Mouse (Mus musculus) left cerebral cortex, postnatal 10 days (tissue): Measurements from ENCODE around the gene Maged1. TPM values are rescaled to one million over a fixed set of nuclear protein-coding genes. Genes with fewer than 3 reads are reported as not detected.
"Not testable (repeated sequence)": the region's sequence is repeated elsewhere in the genome, so short reads cannot be mapped to it uniquely, and the experiment has no call there.

Source experiments
- DNase-seq, 2 experiments: peaks; one replicate each; pipeline ENCODE4 v3.0.0; 2021 to 2022; ENCODE audit warnings: low spot score in 2 of 2, mixed read lengths in 1 of 2; ENCODE audit errors: extremely low spot score in 1 of 2
- intact Hi-C: fragments of 180-260 bp; cut with DNase I; formaldehyde crosslinking; loops from one replicate; pipeline ENCODE4 v1.15.1; 2025
- total RNA-seq, 2 experiments: library from RNA; stranded (reverse); gene quantifications; 2 replicates each; pipeline ENCODE4 v1.2.3; 2021

The Maged1 gene
- 100 to 1,000 TPM; 509 to 516 TPM for total RNA-seq

DNA sequence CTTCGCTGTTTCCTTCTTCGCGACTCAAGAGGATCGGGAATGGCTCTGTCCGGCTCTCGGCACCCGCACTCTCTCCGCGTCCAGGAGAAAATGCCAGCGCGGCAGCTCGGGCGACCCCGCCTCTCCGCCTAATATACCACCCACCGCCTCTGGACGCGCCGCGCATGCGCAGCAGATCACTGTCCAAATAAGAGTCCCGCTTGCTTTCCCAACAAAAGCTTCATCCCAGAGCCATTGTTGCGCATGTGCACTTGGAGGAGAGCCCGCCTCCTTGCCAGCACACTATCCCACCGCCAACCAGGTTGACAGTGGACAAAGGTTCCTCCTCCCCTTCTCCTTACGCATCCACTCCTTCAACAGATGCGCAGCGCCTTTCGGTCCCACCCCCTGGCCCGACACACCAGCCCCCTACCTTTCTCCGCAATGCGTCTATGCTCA lies at the start of gene Maged1:
Gene Maged1, minus strand, starts transcription at position 226 of the 438 bp plus-strand sequence.
- peak; percentile 91 to 93 for DNase-seq
- intact Hi-C loops: loop anchor here (5.0 to 10.0 kb wide), 2 partner anchors 83 to 105 kb away; no protein-coding TSS in a partner anchor

DNA sequence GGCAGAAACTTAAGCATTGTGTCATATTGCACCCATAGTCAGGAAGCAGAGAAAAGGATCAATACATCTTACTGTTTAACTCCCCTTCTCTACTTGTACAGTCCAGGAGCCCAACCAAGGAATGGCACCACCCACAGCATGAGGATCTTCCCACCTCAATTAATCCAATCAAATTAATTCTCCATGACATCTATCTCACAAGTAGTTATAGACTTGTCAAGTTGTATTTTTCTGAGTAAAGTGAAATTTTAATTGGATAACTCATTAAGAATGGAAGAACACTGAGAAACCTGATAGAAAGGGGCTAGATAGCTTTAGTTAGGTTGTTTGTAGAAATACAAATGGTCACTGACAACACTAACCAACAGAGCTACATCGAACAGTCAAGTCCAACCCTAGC lies 38.3 kb upstream of the Maged1 start:
- no peak for DNase-seq
- intact Hi-C loops: no loop called here

DNA sequence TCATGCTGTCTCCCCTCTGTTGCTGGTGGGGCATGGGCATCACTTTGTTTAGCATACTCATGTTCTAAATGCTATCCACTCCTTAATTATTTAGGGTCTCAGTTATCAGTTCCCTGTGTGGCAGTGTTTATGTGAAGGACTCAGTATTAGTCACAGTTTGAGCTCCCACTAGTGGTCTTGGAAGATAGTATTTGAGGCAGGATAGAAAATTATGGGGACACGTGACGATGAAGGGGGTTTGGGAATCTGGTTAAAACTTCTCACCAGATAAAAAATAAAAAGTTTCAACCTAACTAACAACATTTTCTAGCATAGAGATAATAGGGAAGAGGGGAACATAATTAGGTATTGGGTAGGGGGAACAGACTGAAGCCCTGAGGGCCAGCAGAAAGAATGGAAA lies 22.8 kb upstream of the Maged1 start:
- intact Hi-C loops: no loop called here
- no peak for DNase-seq

DNA sequence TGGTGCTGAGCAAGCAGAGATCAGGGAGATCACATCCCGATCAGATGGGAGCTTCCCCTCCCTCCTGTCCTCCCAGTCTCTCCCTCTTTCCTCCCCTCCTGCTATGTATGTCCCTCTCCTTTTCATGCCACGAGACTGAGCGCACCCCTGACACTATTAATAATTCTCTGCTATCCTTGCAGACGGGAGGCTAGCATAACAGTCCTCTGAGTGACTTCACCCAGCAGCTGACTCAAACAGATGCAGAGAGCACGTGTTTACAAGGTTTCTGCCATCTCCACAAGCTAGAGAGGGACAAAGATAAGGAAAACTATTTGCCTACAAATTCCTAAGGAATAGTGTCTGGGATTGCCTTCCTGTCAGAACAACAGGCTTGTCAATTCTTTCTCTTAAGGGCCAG lies 20.4 kb upstream of the Maged1 start:
- intact Hi-C loops: no loop called here

DNA sequence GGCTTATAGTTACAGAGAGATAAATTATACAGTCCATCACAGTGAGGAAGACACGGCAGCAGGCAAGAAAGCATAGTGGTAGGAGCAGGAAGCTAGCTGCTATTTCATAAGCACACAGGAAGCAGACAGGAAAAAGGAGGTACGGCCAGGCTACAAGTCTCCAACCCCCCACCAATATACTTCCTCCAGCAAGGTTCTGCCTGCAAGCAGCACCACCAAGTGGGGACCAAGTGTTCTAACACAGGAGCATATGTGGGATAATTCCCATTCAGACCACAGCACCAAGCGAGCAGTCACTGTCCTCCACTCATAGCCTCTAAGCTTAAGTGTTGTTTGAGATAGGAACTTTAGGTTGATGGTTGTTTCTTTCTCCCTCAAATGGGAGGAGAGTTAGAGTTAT lies 6.3 kb upstream of the Maged1 start:
- intact Hi-C loops: loop anchor here (10.0 kb wide), 1 partner anchor 77 kb away; no protein-coding TSS in a partner anchor
- DNase-seq: no peak

More for the DNA sequence above, 20.4 kb upstream of the Maged1 start:
- DNase-seq: no peak

DNA sequence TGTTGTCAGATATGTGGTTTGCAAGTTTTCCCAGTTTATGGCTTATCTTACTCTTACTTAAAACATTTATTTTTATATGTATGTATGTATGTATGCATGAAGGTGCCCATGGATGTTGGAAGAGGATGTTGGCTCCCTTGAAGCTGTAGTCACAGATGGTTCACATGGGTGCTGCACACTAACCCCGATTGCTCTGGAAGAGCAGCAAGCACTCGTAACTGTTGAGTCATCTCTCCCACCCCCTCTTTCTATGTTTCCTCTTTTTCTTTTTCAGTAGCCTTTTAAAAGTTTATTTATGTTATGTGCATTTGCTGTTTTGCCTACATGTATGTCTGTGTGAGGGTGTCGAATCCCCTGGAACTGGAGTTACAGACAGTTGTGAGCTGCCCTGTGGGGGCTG lies 4.0 kb upstream of the Maged1 start:
- intact Hi-C loops: loop anchor here (10.0 kb wide), 1 partner anchor 79 kb away; no protein-coding TSS in a partner anchor

DNA sequence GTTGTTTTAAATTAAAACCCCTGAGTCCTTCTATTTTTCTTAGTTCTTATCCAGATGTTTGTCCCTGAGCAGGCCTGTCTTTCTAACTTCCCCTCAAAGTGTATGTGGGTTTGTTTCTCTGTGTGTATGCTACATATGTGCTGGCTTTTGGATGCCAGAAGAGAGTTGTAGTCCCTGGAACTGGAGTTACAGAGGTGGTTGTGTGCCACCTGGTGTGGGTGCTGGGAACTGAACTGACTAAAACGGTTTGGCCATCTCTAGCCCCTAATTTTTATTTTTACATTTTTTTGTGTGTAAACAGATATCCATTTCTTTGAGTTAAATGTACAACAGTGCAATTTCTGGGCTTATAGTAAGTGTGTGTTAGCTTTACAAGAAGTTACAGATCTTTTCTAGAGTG lies 3.0 kb upstream of the Maged1 start:
- DNase-seq: no peak
- intact Hi-C loops: loop anchor here (5.0 to 10.0 kb wide), 2 partner anchors 80 to 108 kb away; no protein-coding TSS in a partner anchor

More for the DNA sequence above, 4.0 kb upstream of the Maged1 start:
- no peak for DNase-seq

DNA sequence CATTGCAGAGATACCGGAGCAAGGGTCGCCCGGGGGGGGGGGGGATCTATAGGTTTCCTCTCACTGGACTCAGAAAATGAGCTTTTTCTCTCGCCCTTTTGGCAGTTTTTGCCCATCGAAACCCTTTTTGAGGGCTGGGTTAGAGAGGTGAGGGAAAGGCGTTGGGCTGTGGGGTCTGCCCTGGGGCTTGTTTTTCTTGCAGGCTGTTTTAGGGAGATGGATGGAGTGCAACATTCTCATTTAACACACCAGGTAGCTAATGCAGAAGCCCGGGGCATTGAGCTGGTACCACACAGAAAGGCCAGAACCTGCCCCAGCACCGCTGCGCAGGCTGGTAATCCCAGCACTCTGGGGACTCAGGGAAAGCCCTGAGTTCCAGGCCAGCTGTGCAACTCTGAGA lies 593 bp upstream of the Maged1 start:
- no peak for DNase-seq
- intact Hi-C loops: loop anchor here (5.0 to 10.0 kb wide), 2 partner anchors 82 to 105 kb away; no protein-coding TSS in a partner anchor

DNA sequence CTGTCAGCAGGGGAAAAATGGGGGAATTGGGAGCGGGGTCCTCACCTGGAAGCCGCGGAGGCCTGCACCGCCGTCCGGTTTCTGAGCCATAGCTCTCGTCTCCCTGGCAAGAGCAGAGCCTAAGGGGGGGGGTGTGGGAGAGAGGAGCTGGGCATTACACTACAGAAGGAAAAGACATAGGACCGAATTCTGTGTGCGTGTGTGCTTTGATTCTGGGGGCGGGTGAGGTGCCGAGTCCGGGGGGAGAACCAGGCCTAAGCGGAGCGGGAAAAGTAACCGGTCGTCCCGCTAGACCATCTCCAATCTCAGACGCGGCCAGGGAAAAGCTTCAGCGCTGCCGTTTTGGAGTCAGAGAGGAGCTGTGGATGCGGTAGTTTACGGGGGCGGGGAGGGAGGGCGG lies 737 bp downstream of the Maged1 start:
- DNase-seq: no peak
- intact Hi-C loops: loop anchor here (5.0 to 10.0 kb wide), 2 partner anchors 84 to 104 kb away; no protein-coding TSS in a partner anchor

DNA sequence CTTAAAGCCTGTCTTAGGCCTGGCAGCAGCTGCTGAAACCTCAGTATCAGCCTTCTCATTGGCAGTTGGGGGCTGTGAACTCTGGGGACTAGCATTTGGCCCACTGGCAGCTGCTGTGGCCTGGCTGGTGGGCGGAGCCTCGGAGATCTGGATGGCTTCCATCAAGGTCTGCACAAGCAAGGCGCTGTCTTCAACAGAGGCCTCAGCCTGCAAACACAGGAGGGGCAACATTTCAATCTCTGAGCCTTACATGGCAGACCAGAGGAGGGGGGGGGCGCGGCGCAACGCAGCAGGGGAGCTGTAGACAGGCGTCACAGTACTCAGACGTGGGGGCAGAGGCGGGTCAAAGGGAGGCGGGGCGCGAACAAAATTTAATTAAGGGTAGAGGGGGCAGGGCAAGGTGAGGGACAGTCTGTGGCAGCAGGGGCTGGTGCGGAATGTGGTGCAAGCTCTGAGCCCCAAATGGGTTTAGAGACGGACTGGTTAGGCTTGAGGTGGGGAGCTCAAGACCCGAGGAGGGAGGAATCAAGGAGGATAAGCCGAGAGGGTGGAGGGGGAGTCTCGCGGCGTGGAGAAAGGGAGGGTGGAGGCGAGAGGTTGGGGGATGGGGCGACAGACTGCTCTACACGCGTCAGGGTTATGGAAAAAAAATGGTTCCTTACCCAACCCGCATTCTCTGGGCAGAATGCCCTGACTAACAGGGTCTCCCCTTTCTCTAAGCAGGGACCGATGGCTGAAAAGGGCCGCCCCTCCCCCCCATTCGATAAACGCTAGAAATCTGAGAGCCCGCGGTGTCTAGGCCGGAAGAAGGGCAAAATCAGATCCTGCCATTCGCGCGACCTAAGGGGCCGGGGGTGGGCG lies 1.4 kb downstream of the Maged1 start:
- intact Hi-C loops: loop anchor here (5.0 to 10.0 kb wide), 2 partner anchors 84 to 103 kb away; no protein-coding TSS in a partner anchor
- peak; percentile 46 to 84 for DNase-seq

DNA sequence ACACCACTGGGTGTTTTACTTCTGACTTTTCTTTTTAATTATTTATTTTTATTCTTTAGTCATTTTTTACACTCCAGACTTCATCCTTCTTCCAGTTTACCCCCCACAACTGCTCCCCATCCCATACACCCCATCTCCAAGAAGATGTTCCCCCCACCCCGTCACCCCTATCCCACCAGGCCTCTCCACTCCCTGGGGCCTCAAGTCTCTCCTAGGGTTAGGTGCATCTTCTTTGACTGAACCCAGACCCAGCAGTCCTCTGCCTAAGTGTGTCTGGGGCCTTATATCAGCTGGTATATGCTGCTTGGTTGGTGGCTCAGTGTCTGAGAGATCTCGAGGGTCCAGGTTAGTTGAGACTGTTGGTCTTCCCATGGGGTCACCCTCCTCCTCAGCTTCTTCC lies 7.6 kb downstream of the Maged1 start:
- DNase-seq: no peak
- intact Hi-C loops: no loop called here

DNA sequence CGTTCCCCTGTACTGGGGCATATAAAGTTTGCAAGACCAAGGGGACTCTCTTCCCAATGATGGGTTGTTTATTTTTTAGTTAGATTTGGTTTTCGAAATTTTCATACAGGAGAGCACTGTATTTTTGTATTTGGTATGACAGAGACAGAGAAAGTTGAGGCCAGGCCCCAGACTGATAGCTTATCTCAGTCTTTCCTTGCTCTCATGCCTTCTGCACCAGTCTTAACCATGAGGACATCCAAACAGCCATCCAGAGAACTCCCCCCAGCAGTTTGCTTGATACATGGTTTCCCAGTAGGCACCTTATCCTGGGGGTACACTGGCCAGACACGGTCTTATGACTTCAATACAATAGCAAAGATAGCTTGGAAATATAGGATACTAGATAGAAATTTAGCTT lies 11.6 kb downstream of the Maged1 start:
- DNase-seq: no peak
- intact Hi-C loops: no loop called here

DNA sequence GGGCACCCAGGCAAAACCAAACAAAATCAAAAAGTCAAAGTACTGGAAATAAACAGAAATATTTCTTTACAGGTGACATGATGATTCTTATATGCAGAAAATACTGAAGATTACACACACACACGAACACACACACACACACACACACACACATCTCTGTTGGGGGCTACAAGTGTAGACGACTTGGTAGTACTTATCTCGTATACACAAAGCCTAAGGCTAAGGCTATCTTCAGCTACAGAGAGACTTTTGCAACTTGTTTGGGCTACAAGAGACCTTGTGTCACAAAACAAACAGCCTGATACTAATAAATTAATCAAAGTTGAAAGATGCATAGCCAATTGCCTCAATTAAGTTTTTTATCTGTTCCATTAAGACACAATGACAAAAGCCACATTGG lies 19.8 kb downstream of the Maged1 start:
- intact Hi-C loops: no loop called here
- no peak for DNase-seq

DNA sequence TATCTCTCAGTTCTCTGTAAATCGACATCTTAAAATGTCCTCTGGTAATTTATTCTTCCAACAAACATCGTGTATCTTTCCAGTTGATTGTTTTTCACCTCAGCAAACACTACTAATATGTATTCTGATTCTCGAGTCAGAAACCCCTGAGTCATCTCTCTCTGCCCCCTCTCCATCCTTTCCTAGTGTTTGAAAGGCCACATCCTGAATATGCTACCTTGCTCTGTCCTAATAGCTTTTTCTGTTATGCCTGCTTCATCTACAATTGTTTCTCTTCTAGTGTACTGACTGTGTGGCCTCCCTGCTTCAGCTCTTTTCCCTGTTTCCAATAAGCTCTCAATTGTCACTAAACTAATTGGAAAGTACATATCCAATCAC lies 33.5 kb downstream of the Maged1 start:
- intact Hi-C loops: no loop called here
- DNase-seq: no peak

DNA sequence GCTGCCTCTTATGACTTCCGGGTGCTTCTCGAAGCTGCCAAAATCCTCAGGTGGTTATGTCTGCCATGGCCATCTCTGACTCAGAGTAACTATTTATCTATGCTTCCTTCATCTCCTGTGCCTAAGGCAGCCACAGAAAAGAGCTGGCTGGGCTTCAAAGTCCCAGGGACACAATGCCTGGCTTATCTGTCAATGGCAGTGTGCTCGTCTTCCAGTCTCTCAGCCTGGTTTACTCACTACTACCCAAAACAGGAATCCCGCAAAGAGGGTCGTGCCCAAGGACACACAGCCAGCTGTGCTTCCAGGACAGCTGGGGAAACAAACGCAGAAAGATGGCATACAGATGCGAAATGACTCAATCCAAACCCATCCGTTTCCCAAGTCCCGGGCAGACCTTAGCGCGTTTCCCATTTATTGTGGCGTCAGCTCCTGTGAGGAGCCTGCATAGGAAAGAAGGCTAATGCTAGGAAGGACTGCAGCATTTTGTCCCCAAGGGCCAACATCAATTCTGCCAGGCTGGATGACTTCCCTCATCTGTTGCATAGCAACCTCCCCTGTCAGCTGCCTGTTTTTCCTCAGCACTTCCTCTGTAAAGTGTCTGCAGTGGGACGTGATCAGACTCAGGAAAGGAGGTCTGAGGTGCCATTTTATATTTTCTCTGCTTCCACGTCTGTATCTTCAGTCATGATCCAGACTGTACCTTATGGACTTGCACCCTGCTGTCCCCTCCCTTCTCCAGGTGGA lies 34.1 kb downstream of the Maged1 start:
- DNase-seq, intact Hi-C loops: not testable (repeated sequence)

DNA sequence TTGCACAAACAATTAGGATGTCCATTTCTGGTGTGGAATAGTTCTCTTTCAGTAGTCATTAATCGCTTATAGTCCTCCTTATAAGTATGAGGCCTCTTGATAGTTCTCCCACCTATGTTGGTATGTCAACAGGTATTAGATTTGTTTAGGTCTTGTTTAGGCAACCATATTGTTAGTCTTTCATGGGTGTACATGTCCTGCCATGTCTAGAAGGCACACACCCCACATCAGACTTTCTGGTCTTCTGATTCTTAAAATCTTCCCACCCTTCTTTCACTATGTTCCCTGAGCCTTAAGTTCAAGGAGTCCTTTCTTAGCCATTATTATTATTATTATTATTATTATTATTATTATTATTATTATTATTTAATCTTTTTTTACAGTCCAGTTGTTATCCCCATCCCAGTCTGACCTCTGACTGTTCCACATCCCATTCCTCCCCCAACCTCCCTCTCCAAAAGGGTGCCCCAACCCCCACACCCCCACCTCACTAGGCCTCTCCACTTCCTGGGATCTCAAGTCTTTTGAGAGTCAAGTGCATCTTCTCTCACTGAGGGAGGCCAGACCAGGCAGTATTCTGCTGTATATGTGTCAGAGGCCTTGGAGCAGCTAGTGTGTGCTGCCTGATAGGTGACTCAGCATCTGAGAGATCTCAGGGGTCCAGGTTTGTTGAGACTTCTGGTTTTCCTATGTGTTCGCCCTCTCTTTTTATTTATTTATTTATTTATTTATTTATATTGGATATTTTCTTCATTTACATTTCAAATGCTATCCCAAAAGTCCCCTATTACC lies 55.7 kb downstream of the Maged1 start:
- DNase-seq: no peak
- intact Hi-C loops: no loop called here
